Mouse (Mus musculus): ENCODE results near the gene Npff.

The Npff gene

GRCm38 (mm10) chr15:102528396-102528795 lies 3.7 kb upstream of the Npff start:
- Histone ChIP-seq H3K9me3 (ENCODE audit: low read length) (no peaks in the 10 kb centered on the region), H3K27me3 (ENCODE audit: insufficient read depth, low read length) (no peaks in the 10 kb centered on the region), H3K36me3 (ENCODE audit: insufficient read depth, low read length) (peaks cover 82% of the 10 kb centered on the region), H3K4me1 (replicated peaks; ENCODE audit: low read depth, low read length) (peaks cover 8% of the 10 kb centered on the region), H3K4me3 (replicated peaks; ENCODE audit: low read length) (no peak overlapping the region)
- TF ChIP-seq CTCF (conservative IDR thresholded peaks at IDR 0.05; ENCODE audit: low read length) (no peak), NANOG (IDR thresholded peaks at IDR 0.05; ENCODE audit: borderline replicate concordance, low read length) (no peak), POU5F1 (IDR thresholded peaks at IDR 0.05; ENCODE audit: borderline replicate concordance, low read length) (no peak)

DNA sequence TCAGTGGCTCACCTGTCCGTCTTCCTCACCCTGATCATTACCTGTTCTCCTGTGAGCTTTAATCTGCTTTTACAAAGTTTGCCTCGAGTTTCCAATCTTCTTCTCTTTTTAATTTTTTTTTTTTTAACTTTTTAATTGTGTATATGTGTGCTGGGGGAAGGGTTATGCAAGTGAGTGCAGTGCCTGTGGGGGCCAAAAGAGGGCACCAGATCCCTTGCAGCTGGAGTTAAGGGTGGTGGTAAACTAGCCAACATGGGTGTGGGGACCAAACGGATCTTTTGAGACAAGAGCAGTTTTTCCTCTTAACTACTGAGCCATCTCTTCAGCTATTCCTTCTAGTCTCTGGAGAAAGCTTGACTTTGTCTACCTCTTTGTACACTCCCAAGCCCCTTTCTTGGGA lies 3.2 kb upstream of the Npff start:
- Histone ChIP-seq H3K4me1 (replicated peaks; ENCODE audit: low read depth, low read length) (peaks cover 8% of the 10 kb centered on the region), H3K4me3 (replicated peaks; ENCODE audit: low read length) (no peak overlapping the region), H3K9me3 (ENCODE audit: low read length) (no peaks in the 10 kb centered on the region), H3K27me3 (ENCODE audit: insufficient read depth, low read length) (no peaks in the 10 kb centered on the region), H3K36me3 (ENCODE audit: insufficient read depth, low read length) (peaks cover 80% of the 10 kb centered on the region)
- TF ChIP-seq NANOG (IDR thresholded peaks at IDR 0.05; ENCODE audit: borderline replicate concordance, low read length) = no peak
- TF ChIP-seq CTCF (conservative IDR thresholded peaks at IDR 0.05; ENCODE audit: low read length) = peak; percentile 88

GRCm38 (mm10) chr15:102526111-102527002 lies 1.6 kb upstream of the Npff start:
- TF ChIP-seq POU5F1 (IDR thresholded peaks at IDR 0.05; ENCODE audit: borderline replicate concordance, low read length) (no peak), NANOG (IDR thresholded peaks at IDR 0.05; ENCODE audit: borderline replicate concordance, low read length) (no peak), CTCF (conservative IDR thresholded peaks at IDR 0.05; ENCODE audit: low read length) (no peak)
- no peaks in the 10 kb centered on the region for H3K9me3 ChIP-seq (ENCODE audit: low read length)
- peaks cover 21% of the 10 kb centered on the region for H3K4me1 ChIP-seq (replicated peaks; ENCODE audit: low read depth, low read length)
- H3K36me3 ChIP-seq (ENCODE audit: insufficient read depth, low read length) = peaks cover 84% of the 10 kb centered on the region
- H3K27me3 ChIP-seq (ENCODE audit: insufficient read depth, low read length) = no peaks in the 10 kb centered on the region
- no peak overlapping the region for H3K4me3 ChIP-seq (replicated peaks; ENCODE audit: low read length)

GRCm38 (mm10) chr15:102521480-102521879 lies 3.3 kb downstream of the Npff start:
- TF ChIP-seq POU5F1 (IDR thresholded peaks at IDR 0.05; ENCODE audit: borderline replicate concordance, low read length) = no peak
- no peak for TF ChIP-seq CTCF (conservative IDR thresholded peaks at IDR 0.05; ENCODE audit: low read length)
- no peak for TF ChIP-seq NANOG (IDR thresholded peaks at IDR 0.05; ENCODE audit: borderline replicate concordance, low read length)
- Histone ChIP-seq H3K4me1 (replicated peaks; ENCODE audit: low read depth, low read length) (peaks cover 52% of the 10 kb centered on the region), H3K4me3 (replicated peaks; ENCODE audit: low read length) (no peak overlapping the region), H3K27me3 (ENCODE audit: insufficient read depth, low read length) (no peaks in the 10 kb centered on the region), H3K36me3 (ENCODE audit: insufficient read depth, low read length) (peaks cover 65% of the 10 kb centered on the region), H3K9me3 (ENCODE audit: low read length) (no peaks in the 10 kb centered on the region)

DNA sequence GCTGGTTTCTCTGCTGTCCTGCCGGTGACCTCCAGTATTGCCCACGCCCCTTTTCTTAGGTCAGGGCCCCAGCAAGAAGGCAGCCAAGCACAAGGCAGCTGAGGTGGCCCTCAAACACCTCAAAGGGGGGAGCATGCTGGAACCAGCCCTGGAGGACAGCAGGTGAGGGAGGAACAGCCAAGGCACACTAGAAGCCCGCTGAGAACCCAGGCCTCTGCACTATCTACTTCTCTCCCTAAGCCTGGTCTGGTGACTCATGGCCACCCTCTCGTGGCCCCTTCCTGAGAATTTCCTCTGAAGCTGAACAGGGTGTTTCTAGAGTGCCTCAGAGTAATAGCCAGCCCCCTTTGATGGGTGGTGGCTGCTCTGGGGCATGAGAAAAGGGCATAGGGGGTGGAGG lies 4.3 kb downstream of the Npff start:
- peaks cover 62% of the 10 kb centered on the region for H3K4me1 ChIP-seq (replicated peaks; ENCODE audit: low read depth, low read length)
- peak overlapping the region; percentile 26 for H3K4me3 ChIP-seq (replicated peaks; ENCODE audit: low read length)
- TF ChIP-seq NANOG (IDR thresholded peaks at IDR 0.05; ENCODE audit: borderline replicate concordance, low read length) = no peak
- peaks cover 58% of the 10 kb centered on the region for H3K36me3 ChIP-seq (ENCODE audit: insufficient read depth, low read length)
- H3K27me3 ChIP-seq (ENCODE audit: insufficient read depth, low read length) = no peaks in the 10 kb centered on the region
- H3K9me3 ChIP-seq (ENCODE audit: low read length) = no peaks in the 10 kb centered on the region

DNA sequence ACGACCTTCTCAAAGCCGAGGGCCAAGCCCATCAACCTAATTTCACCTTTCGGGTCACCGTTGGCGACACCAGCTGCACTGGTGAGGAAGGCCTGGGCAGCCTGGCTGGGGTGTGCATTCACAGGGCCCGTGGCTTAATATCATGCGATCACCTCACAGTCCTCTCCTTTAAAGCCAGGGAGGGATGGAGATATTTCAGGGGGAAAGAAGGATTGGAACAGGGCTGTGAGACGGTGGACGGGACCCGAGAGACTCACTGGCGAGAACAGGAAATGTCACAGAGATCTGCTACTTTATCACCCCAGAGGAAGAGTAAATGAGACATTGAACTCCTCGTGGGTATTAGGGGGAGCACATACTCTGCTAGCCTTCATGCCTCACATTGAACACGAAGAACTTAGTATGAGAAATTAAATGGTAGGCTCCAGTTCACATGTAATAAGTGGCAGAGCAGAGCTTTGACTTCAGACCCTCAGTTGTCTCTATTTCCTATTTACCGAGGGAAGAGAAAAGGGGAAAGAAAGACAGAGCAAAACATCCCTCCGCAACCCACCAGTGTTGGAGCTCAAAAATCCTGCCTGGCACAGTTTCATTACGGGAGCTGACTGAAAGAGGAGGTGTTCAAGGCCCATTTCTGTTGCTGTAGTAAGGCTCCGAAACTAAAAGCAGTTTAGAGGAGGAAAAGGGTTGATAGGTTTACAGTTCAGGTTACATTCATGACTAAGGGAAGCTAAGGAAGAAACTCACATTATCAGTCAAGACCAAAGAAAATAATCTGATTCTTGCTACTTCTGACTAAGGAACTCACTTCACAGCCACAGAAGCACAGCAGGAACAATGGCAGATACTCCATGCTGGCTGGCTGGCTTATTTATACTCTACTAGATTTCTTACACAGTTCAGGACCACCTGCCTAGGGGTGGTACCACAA lies 5.3 kb downstream of the Npff start:
- Histone ChIP-seq H3K27me3 (ENCODE audit: insufficient read depth, low read length) (no peaks in the 10 kb centered on the region), H3K9me3 (ENCODE audit: low read length) (no peaks in the 10 kb centered on the region), H3K4me1 (replicated peaks; ENCODE audit: low read depth, low read length) (peaks cover 65% of the 10 kb centered on the region), H3K4me3 (replicated peaks; ENCODE audit: low read length) (peak overlapping the region; percentile 86), H3K36me3 (ENCODE audit: insufficient read depth, low read length) (peaks cover 49% of the 10 kb centered on the region)
- no peak for TF ChIP-seq POU5F1 (IDR thresholded peaks at IDR 0.05; ENCODE audit: borderline replicate concordance, low read length)
- TF ChIP-seq NANOG (IDR thresholded peaks at IDR 0.05; ENCODE audit: borderline replicate concordance, low read length) = no peak
- TF ChIP-seq CTCF (conservative IDR thresholded peaks at IDR 0.05; ENCODE audit: low read length) = no peak

DNA sequence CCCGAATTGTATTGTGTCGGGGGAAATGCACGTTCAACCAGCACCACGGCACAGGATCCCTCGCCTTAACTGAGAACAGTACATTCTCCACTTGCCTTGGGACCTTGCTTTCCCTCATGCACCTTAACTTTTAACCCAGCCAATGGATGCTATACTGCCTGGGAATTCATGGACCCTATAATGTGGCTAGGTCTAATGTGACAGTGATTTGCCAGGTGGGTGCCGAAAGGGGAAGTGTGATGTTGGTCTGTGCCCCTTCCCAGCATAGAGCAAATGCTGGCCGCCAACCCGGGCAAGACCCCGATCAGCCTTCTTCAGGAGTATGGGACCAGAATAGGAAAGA lies 5.9 kb downstream of the Npff start:
- H3K4me3 ChIP-seq (replicated peaks; ENCODE audit: low read length) = peak overlapping the region; percentile 86
- peaks cover 43% of the 10 kb centered on the region for H3K36me3 ChIP-seq (ENCODE audit: insufficient read depth, low read length)
- H3K4me1 ChIP-seq (replicated peaks; ENCODE audit: low read depth, low read length) = peaks cover 59% of the 10 kb centered on the region
- no peaks in the 10 kb centered on the region for H3K9me3 ChIP-seq (ENCODE audit: low read length)
- no peaks in the 10 kb centered on the region for H3K27me3 ChIP-seq (ENCODE audit: insufficient read depth, low read length)
- TF ChIP-seq POU5F1 (IDR thresholded peaks at IDR 0.05; ENCODE audit: borderline replicate concordance, low read length) (no peak), CTCF (conservative IDR thresholded peaks at IDR 0.05; ENCODE audit: low read length) (no peak), NANOG (IDR thresholded peaks at IDR 0.05; ENCODE audit: borderline replicate concordance, low read length) (no peak)

GRCm38 (mm10) chr15:102517976-102518858 lies 6.5 kb downstream of the Npff start, which contains the start of gene Tarbp2:
Tarbp2 (plus strand) TSS chr15:102518192.
- TF ChIP-seq POU5F1 (IDR thresholded peaks at IDR 0.05; ENCODE audit: borderline replicate concordance, low read length) (no peak), CTCF (conservative IDR thresholded peaks at IDR 0.05; ENCODE audit: low read length) (no peak), NANOG (IDR thresholded peaks at IDR 0.05; ENCODE audit: borderline replicate concordance, low read length) (no peak)

More at GRCm38 (mm10) chr15:102517976-102518858, 6.5 kb downstream of the Npff start, which contains the start of gene Tarbp2:
- Histone ChIP-seq H3K36me3 (ENCODE audit: insufficient read depth, low read length) (peaks cover 38% of the 10 kb centered on the region), H3K27me3 (ENCODE audit: insufficient read depth, low read length) (no peaks in the 10 kb centered on the region), H3K4me3 (replicated peaks; ENCODE audit: low read length) (peak within 1 kb of the TSS; percentile 86), H3K4me1 (replicated peaks; ENCODE audit: low read depth, low read length) (peaks cover 58% of the 10 kb centered on the region), H3K9me3 (ENCODE audit: low read length) (no peaks in the 10 kb centered on the region)
